Mouse (Mus musculus) brain, embryonic 14.5 days (tissue): ENCODE measurements around the gene Sh3kbp1.

Experiments used
- CTCF ChIP-seq: fragments of 200-500 bp; IDR thresholded peaks from 2 replicates; pipeline ENCODE4 v1.5.1; 2012; ENCODE audit warnings: inconsistent platforms, mild to moderate bottlenecking, moderate library complexity, borderline replicate concordance; ENCODE audit not compliant: insufficient read depth, insufficient read length; ENCODE audit errors: extremely low read depth
- POLR2A ChIP-seq: fragments of 200-500 bp; IDR thresholded peaks from 2 replicates; pipeline ENCODE4 v1.6.1; 2012; ENCODE audit warnings: mild to moderate bottlenecking, inconsistent platforms, borderline replicate concordance; ENCODE audit not compliant: poor library complexity, insufficient read depth, insufficient read length, severe bottlenecking; ENCODE audit errors: extremely low read depth

DNA sequence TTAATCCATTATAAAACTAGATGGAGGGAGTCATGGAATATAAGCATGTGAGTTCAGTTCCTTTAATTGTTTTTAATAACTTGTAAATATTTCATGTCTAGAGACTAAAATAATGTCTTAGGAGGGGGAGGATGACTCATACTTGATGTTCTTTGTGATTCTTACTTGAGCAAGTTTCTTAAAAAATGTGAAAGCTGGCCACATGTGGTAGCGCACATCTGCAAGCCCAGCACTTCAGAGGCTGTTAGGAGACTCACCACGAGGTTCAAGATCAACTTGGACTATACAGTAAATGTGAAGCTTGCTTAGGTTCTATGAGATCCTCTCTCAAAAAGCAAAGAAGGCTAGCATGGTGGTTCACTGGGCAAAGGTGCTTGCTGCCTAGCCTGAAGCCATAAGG is 245.4 kb downstream of the Sh3kbp1 start:
- TF ChIP-seq CTCF: no peak
- no peak for TF ChIP-seq POLR2A
